Mouse (Mus musculus): Measurements from ENCODE around the gene Ptprd.

GRCm38 (mm10) chr4:77649615-77650325 is 562.0 kb downstream of the Ptprd start:
- TF ChIP-seq HCFC1 (IDR thresholded peaks at IDR 0.05; ENCODE audit: borderline replicate concordance, insufficient read depth, low read length) (no peak), ZC3H11A (IDR thresholded peaks at IDR 0.05; ENCODE audit: borderline replicate concordance, low read depth, low read length) (no peak), MAFK (IDR thresholded peaks at IDR 0.05; ENCODE audit: insufficient read depth, low read depth, low read length) (no peak), ZNF384 (IDR thresholded peaks at IDR 0.05; ENCODE audit: low read depth, low read length) (no peak)
